Mouse (Mus musculus) spleen, adult 2 months (tissue): ENCODE data around the gene Elp5.

Experiments used
- CTCF ChIP-seq: fragments of 200-500 bp; IDR thresholded peaks from 2 replicates; pipeline ENCODE4 v1.5.1; 2011; ENCODE audit warnings: mild to moderate bottlenecking, inconsistent platforms; ENCODE audit not compliant: insufficient read depth, insufficient read length, insufficient replicate concordance; ENCODE audit errors: extremely low read depth
- POLR2A ChIP-seq: fragments of 200-500 bp; IDR thresholded peaks from 2 replicates; pipeline ENCODE4 v1.6.1; 2011; ENCODE audit warnings: low read depth, low read length, inconsistent platforms

DNA sequence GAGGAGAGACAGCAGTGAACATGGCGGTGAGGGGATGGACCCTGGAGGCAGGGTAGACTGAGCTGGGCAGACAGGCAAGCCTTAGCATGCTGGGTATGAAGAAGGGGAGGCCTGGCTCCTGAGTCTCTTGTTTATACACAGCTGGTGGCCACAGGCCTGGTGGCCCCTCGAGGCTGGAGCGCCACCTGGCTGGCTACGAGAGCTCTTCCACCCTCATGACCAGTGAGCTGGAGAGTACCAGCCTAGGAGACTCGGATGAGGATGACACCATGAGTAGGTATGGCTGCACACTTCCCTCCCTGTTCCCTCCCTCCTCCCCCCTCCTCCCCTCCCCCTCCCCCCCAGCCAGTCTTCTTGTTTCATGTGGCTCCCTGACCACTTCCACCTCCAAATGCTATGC is 23.2 kb upstream of the Elp5 start:
- TF ChIP-seq POLR2A (no peak), CTCF (peak; percentile 60; the same call in 1 of the 2 replicates)
